Mouse (Mus musculus): ENCODE data around the gene Dmbt1.
A peak's percentile ranks its signal among the peaks of the same experiment; 100 is the strongest.
"Not testable (repeated sequence)": the region's sequence is repeated elsewhere in the genome, so short reads cannot be mapped to it uniquely, and the experiment has no call there.

DNA sequence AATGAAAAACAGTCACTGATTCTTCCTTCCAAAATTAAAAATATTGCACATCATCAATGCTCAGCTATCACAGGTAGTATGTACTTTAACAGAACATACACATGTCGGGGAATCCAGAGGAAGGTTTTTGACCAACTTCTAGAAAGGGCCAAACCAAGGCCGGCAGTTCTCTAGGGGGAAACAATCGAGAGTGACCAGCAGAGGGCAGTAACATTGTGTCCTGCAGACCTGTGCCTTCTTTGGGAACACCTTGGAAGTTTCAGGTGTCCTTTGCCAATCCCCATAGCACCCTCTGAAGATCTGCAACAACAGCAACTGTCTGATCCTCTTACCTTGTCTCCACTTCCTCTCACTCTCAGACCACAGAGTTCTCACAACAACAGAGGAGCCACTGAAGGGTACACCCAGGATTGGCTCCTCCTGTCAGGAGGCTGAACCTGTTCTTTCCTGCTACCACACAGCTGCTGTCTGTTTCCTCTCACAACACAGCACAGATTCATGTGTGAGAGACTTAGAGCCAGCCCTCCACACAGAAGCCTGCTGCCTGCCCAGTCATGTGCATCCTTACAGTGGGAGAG, 13.5 kb downstream of the Dmbt1 start:
- TF ChIP-seq CTCF (IDR thresholded peaks at IDR 0.05; ENCODE audit: low read depth): peak; percentile 41
- not testable (repeated sequence) for TF ChIP-seq EP300 (IDR thresholded peaks at IDR 0.05; ENCODE audit: low read depth)

Measured in liver, embryonic 14.5 days (tissue).